10 mouse cellular contexts compared by ENCODE assay signal in genomic region chr11:58352681-58353548, GRCm38 (mm10). TPM values are rescaled to one million over a fixed set of nuclear protein-coding genes. Genes with fewer than 3 reads are reported as not detected.
A peak's percentile ranks its signal among the peaks of the same experiment; 100 is the strongest.
DNase-seq lines count a peak whose midpoint lies in the region; ATAC-seq and TF ChIP-seq lines count a peak whose summit lies in the region.
"Had no signal": no experiment of that assay in that cellular context is flagged by ENCODE, and none has a peak within 500 bp of the region (broad histone marks: within the 10 kb centered on the region; RNA-seq: fewer than 3 reads in every experiment).

No protein-coding gene starts in this region.

- no peaks in the 10 kb centered on the region for H3K36me3 ChIP-seq in intestine, postnatal 0 days (ENCODE audit: control insufficient read depth, insufficient read depth)

- no peaks in the 10 kb centered on the region for H3K9me3 ChIP-seq in intestine, postnatal 0 days (ENCODE audit: control insufficient read depth)
- H3K9me3 ChIP-seq: embryonic facial prominence, embryonic 13.5 days had no signal

- peak; percentile 75 for ATAC-seq in intestine, postnatal 0 days

- peak overlapping the region; percentile 14; the same call in 1 of the 2 replicates for H3K4me2 ChIP-seq in intestine, postnatal 0 days (replicated peaks; ENCODE audit: low read depth)
- H3K4me2 ChIP-seq: embryonic facial prominence, embryonic 13.5 days had no signal

- no peak overlapping the region for H3K27ac ChIP-seq in intestine, postnatal 0 days (ENCODE audit: low read depth, low read length)
- H3K27ac ChIP-seq: embryonic facial prominence, embryonic 13.5 days had no signal

- no peak overlapping the region for H3K4me3 ChIP-seq in intestine, postnatal 0 days (ENCODE audit: low read depth, low read length)
- H3K4me3 ChIP-seq: embryonic facial prominence, embryonic 13.5 days had no signal

- no peak overlapping the region for H3K9ac ChIP-seq in intestine, postnatal 0 days (ENCODE audit: low read depth, low read length)
- H3K9ac ChIP-seq: embryonic facial prominence, embryonic 13.5 days had no signal

- WGBS in intestine, postnatal 0 days: 21% methylated on average over 7 of the region's 7 CpGs

- TF ChIP-seq CTCF in intestine, postnatal 0 days (IDR thresholded peaks at IDR 0.05; ENCODE audit: low read depth): peak; percentile 76

- H3K27me3 ChIP-seq in intestine, postnatal 0 days (replicated peaks; ENCODE audit: control insufficient read depth, insufficient read depth, low read length): no peaks in the 10 kb centered on the region
- H3K27me3 ChIP-seq: embryonic facial prominence, embryonic 13.5 days had no signal

- DNase-seq in embryo, embryonic 10 days (ENCODE audit: low spot score): peak; percentile 20
- DNase-seq in embryo, embryonic 9.5 days (ENCODE audit: extremely low spot score): no peak
- peak; percentile 9 for DNase-seq in thymus, postnatal 14 days
- no peak for DNase-seq in thymus, postnatal 36 days
- peak; percentile 12 for DNase-seq in yolk sac, embryonic 10.5 days (ENCODE audit: low spot score)
- no peak for DNase-seq in cerebellum, postnatal 25 days
- DNase-seq in right cerebral cortex, postnatal 10 days (ENCODE audit: low spot score in 2 of 2): no peak

- peaks cover 8% of the 10 kb centered on the region for H3K4me1 ChIP-seq in intestine, postnatal 0 days (replicated peaks; ENCODE audit: control insufficient read depth, insufficient read depth, low read length)
- H3K4me1 ChIP-seq: embryonic facial prominence, embryonic 13.5 days had no signal

RNA-seq across cellular contexts. Expression of gene Sh3bp5l, which starts 22.4 kb away (rescaled TPM):
- 13.2 and 14.7 TPM in 2 replicates for polyA plus RNA-seq in intestine, postnatal 0 days (2015; fragmentation: Nextera tagmentation; extraction: Ambion mirVana)

RNA-seq across cellular contexts. Expression of gene Zfp672, which starts 22.8 kb away (rescaled TPM):
- 32.0 and 33.8 TPM in 2 replicates for polyA plus RNA-seq in intestine, postnatal 0 days (2015; fragmentation: Nextera tagmentation; extraction: Ambion mirVana)

RNA-seq across cellular contexts. Expression of gene Lypd8, which starts 25.9 kb away (rescaled TPM):
- polyA plus RNA-seq in intestine, postnatal 0 days (2015; fragmentation: Nextera tagmentation; extraction: Ambion mirVana): 1,454 and 1,717 TPM in 2 replicates
- polyA plus RNA-seq: C2C12; embryonic facial prominence, embryonic 13.5 days had no signal

RNA-seq across cellular contexts. Expression of gene Zfp692, which starts 46.0 kb away (rescaled TPM):
- polyA plus RNA-seq in intestine, postnatal 0 days (2015; fragmentation: Nextera tagmentation; extraction: Ambion mirVana): 3.9 and 4.7 TPM in 2 replicates

Comparison
In these comparisons a context has a peak if more than half of its experiments do, and no peak if none do; other contexts are left out.
1. DNase-seq: peak in embryo, embryonic 10 days (single experiment), thymus, postnatal 14 days (single experiment) and yolk sac, embryonic 10.5 days (single experiment); none in embryo, embryonic 9.5 days (single experiment), thymus, postnatal 36 days (0 of 2), cerebellum, postnatal 25 days (0 of 2) and right cerebral cortex, postnatal 10 days (0 of 2).